Mouse (Mus musculus) brain, embryonic 14.5 days (tissue): ENCODE measurements around the gene Osbpl3.

Experiments
- CTCF ChIP-seq: fragments of 200-500 bp; IDR thresholded peaks from 2 replicates; pipeline ENCODE4 v1.5.1; 2012; ENCODE audit warnings: inconsistent platforms, mild to moderate bottlenecking, moderate library complexity, borderline replicate concordance; ENCODE audit not compliant: insufficient read depth, insufficient read length; ENCODE audit errors: extremely low read depth
- POLR2A ChIP-seq: fragments of 200-500 bp; IDR thresholded peaks from 2 replicates; pipeline ENCODE4 v1.6.1; 2012; ENCODE audit warnings: mild to moderate bottlenecking, inconsistent platforms, borderline replicate concordance; ENCODE audit not compliant: poor library complexity, insufficient read depth, insufficient read length, severe bottlenecking; ENCODE audit errors: extremely low read depth

- TF ChIP-seq POLR2A, result no peak
- TF ChIP-seq CTCF, result no peak
Measured at GRCm38 (mm10) chr6:50455102-50455828, 736 bp downstream of the Osbpl3 start.
